Mouse (Mus musculus) kidney, adult 8-10 months (tissue): ENCODE data around the gene Plekhj1.

Source experiments
- DNase-seq, 2 experiments: peaks; one replicate each; pipeline ENCODE4 v3.0.0; 2022

The Plekhj1 gene

DNA sequence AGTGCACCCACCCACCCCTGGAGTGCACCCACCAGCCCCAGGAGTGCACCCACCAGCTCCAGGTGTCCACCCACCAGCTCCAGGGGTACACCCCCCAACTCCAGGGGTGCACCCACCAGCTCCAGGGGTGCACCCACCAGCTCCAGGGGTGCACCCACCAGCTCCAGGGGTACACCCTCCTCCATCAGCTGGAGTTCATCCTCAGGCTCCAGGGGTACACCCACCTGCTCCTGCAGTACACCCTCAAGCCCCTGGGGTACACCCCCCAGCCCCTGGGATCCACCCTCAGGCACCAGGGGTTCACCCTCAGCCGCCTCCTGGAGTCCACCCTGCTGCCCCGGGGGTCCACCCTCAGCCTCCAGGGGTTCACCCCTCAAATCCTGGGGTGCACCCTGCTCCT, 5.9 kb upstream of the Plekhj1 start:
- no peak for DNase-seq

DNA sequence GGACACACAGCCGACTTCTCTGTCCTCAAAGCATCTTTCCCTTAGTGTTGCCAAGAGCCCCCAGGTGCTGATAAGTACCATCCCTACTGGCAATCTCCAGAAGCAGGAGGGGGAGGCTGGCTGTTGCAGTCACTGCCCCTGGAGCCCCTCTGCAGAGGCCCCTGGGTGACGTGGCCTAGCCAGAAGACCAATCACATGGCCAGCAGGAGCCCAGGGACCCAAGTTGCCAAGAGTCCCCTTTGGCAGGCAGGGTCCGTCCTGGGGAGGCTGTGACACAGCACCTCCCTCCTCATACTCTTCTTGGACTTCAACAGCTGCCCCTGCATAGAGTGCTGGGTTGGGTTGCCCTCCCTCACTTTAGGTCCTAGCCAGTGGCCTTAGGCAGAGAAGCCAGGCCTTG, 4.6 kb upstream of the Plekhj1 start:
- no peak for DNase-seq

DNA sequence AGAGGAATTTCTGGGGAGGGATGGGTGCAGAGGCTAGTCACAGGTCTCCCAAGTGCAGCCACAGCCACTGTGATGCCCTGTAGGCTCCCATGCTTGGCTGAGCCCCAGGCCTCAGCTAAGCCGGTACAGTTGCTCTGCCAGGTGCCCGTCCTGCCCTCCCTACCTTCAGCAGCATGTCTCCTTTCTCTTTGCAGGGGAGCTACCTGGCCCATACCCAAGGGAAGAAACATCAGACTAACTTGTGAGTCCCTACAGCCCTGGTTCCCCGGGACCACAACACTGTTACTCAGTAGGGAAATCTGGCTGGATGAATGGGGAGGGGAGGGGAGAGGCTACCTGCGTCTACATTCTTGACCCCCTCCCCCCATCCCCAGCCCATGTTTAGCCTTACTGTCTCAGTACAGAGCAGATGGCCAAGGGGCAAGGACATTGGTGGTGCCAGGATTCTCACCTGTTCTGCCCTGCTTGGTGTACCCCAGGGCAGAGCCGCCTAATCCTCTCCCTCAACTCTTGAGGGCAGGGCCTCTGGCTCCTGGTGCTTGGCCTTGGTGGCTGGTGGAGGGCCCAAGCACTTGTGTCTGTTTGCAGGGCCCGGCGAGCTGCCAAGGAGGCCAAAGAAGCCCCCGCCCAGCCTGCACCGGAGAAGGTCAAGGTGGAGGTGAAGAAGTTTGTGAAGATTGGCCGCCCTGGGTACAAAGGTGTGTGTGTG, 3.9 kb upstream of the Plekhj1 start:
- no peak for DNase-seq

DNA sequence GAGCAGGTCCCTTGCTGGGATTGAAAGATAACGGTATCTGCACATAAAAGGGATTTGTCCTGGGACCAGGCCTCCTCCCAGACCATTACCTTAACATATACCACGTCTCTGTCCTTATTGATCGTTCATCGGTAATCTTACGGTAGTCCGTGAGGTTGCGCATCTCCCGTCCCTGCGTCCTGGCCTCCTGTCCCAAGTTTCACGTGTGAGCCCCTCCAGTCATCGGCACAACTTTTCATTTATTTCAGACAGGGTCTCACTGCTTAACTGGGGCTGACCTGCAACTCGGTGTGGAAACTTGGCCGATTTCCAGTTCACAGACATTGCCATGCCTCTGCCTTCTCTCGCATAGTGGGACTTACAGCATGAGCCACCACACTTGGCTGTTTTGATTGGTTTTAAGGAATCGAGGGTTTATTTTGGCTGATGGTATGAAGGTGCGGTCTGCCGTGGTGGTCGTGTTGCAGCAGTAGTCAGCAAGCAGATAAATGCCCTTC, 692 bp upstream of the Plekhj1 start:
- DNase-seq, result no peak

DNA sequence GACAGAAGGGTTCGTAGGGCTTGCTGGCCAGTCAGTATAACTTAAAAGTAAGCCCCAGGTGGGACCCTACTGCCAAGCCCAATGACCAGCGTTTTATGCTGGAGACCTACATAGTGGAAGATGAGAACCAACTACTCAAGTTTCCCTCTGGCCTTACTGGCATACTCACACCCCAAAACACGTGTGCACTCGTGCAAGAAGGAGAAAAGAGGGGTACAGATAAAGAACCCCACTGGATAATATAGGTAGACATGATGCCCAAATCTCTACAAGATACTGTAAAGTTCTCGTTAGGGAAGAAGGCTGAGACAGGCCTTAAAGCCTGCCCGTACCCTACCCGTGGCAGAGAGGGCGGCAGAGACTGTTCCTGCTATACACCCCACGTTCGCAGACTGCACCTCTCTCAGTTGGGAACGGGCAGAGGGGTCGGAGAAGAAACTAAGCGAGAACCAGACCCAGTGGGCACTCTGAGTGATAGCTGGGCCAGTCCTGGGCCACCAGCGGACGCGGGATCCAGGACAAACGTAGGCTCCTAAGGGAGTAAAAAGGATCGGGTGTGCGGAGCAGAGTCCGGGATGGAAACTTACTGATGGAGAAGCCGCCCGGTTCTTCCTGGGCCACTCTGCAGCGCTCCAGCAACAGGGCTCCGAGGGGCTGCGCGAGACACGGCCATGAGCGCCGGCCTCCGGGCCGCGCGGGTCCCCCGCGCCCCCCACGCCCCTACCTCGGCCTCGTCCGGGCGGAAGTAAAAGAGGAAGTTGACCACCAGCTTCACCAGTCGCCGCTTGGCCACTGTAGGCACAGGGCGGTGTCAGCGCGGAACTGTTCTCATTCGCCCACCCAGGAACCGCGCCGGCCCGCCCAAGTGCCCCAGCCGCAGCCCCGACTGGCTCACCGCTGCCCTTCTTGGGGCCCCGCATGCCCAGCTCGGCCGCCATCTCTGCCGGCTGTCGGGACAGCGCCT, 958 bp downstream of the Plekhj1 start:
- DNase-seq, result no peak

DNA sequence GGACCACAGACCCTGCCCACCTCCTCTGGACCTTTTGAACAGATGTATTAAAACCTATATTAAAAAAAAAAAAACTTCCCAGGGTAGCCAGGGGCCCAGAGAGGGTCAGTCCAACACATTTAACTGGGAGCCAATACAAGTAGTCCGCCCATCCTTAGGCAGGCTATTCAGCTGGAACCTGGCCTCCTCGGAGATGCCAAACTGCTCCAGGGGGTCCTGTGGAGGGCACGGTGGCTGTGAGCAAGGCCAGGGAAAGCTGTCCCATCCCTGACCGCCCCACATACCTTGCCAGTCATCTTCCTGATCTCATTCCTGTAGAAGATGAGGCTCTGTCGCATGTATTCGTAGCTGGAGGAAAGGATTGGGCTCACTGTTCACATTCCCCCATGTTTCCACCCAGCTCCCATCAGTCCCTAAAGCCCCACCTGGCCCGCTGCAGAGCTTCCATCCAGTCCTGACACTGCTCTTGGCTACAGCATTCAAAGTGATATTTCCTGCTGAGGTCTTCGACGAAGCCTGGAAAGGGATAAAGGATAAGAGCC, 2.0 kb downstream of the Plekhj1 start:
- DNase-seq, result no peak

GRCm38 (mm10) chr10:80794750-80795149, 3.7 kb downstream of the Plekhj1 start:
- DNase-seq, result no peak

- DNase-seq, result no peak
Measured at GRCm38 (mm10) chr10:80793803-80794202, 4.6 kb downstream of the Plekhj1 start.

GRCm38 (mm10) chr10:80793033-80793784, 5.2 kb downstream of the Plekhj1 start:
- DNase-seq, result no peak

DNA sequence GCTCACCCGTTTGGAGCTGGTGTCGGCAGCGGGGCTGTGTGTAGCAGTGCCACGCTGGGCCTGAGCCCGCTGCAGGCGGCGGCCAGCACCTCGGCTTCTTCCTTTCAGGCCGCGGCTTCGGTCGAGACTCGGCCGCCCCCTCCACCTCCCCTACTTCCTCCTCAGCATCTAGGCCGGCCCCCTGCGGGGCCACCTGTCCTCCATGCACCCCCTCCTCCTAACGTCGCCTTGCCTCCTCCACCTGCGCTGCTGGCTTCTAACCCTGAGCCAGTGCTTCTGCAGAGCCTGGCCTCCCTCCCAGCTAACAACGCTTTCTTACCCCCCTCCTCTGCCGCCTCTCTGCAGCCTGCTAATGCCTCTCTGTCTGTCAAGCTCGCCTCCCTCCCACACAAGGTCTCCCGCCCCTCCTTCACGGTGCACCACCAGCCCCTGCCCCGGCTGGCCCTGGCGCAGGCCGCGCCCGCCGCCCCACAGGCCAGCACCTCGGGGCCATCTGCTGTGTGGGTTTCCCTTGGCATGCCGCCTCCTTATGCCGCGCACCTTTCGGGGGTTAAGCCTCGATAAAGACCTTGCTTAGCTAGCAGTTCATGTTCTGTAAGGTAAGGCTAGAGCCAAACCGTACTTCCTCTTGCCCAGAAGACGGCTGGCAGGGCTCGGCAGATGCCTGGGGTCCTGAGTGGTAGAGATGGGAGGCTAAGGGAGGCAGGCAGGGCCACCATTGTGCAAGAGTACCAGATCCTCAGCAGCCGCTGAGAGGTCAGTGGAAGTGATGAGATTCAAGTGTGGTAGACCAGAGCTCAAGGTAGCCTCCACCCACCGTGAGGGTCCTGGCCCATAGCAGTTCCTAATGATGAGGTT, 6.0 kb downstream of the Plekhj1 start:
- no peak for DNase-seq

DNA sequence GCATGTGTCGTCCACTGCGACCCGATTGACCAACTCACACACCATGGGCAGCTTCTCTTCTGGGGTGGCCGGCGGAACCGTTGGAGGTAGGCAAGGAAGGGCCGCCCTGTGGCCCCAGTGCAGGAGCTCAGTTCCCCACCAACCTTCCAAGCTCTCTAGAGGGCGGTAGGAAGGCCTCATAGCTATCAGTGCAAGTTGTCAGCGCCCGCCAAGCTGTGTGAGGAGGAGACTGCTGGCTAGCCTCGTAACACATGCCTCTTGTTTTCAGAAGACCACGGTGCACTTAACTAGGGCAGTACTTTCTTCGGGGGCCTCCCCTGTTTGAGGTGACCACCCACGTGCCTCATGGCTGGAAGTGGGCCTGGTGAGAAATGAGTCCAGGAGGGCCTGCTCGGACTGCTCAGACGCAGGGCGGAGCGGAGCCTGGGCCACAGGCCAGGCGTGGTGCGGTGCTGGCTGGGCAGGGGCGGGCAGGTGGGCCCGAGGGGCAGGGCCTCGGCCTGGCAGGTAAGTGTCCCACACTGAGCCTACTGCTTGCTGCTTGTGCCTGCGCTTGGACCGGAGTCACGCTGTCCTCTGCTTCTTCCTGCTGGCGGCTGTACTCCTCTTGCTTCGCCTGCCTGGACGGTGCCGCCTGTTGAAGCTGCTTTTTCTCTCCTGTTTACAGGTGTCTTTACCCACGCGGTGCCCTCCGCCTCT, 6.8 kb downstream of the Plekhj1 start:
- no peak for DNase-seq

DNA sequence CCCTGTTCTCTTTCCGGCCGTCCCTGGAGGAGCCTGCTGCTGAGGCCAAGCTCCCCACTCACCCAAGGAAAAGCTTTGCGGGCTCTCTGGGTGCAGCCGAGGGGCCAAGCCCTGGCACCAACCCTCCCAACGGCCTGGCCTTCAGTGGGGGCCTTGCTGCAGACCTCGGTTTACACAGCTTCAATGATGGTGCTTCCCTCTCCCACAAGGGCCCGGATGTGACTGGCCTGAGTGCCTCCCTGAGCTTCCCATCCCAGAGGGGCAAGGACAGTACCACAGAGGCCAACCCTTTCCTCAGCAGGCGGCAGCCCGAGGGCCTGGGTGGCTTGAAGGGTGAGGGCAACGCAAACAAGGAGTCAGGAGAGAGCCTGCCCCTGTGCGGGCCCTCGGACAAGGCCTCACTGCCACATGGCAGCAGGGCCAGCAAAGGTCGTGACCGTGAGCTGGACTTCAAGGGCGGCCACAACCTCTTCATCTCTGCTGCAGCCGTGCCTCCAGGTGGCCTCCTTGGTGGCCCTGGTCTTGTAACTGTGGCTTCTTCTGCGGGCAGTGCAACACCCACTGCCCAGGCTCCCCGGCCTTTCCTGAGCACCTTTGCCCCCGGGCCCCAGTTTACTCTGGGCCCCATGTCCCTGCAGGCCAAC, 7.5 kb downstream of the Plekhj1 start:
- DNase-seq, result no peak

- no peak for DNase-seq
Measured at GRCm38 (mm10) chr10:80787517-80787916, 10.9 kb downstream of the Plekhj1 start.

DNA sequence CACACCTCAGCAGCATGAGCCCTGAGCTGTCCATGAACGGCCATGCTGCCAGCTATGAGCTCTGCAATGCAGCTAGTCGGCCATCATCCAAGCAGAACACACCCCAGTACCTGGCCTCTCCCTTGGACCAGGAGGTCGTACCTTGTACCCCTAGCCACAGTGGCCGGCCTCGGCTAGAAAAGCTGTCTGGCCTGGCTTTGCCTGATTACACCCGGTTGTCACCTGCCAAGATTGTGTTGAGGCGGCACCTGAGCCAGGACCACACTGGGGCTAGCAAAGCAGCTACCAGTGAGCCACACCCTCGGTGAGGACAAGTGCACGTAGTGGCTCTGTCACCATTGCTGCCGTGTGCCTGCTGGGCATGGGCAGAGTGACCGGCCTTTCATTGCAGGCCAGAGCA, 12.5 kb downstream of the Plekhj1 start:
- DNase-seq, result no peak

GRCm38 (mm10) chr10:80784871-80785270, 13.6 kb downstream of the Plekhj1 start:
- DNase-seq, result no peak

DNA sequence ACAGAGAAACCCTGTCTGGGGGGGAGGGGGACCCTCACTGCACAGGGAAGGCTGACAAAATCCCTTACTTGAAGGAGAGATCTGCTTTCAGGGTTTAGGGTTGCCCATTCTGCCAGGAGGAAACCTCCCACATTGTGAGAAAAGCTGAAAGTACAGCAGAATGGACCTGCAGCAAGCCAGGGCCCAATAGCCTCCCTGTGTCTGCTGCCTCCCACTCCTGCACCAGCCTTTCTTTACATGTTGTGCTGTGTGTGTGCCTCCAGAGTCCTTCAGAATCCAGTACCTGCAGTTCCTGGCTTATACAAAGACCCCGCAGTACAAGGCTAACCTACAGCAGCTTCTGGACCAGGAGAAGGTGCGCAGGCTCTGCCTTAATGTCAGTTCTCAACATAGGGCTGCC, 14.1 kb downstream of the Plekhj1 start:
- no peak for DNase-seq

DNA sequence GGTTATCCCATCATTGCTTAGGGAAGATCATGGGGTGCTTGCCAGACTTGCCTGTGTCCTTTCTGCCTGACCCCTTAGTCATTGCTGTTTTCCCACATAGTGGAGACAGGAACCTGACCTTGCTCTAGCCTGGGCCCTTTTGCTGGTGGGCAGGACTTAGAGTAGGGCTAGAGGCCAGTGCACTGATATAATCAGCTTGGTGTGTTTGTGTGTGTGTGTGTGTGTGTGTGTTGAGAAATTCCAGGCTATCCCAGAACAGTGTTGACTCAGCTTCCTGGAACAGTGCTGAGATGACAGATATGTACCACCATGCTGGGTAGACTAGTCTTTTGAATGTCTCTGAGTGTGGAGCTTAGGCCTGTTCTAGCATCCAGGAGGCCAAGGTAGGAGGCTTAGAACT, 18.9 kb downstream of the Plekhj1 start:
- no peak for DNase-seq

DNA sequence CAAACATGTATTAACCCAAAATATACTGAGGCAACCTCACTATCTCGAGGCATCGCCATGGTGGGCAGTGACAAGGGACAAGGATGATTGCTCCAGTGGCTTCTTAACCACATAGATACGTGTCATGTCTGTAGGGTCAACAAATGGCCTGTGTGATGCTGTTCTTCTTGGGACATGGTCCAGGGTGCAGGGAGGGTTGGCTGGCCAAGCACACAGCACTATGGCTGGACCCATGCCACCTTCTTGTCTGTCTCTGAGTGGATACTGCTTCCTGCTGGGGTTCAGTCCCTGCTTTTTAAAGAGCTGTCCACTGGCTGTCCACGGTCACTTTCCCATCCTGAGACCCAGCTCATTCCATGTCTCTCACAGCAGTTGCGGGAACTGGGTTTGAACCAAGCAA, 21.3 kb downstream of the Plekhj1 start:
- no peak for DNase-seq

- no peak for DNase-seq
Measured at GRCm38 (mm10) chr10:80776358-80776869, 22.0 kb downstream of the Plekhj1 start.

GRCm38 (mm10) chr10:80775731-80776130, 22.7 kb downstream of the Plekhj1 start:
- DNase-seq, result no peak

- DNase-seq, result no peak
Measured at GRCm38 (mm10) chr10:80774981-80775380, 23.4 kb downstream of the Plekhj1 start.
